Mouse (Mus musculus) kidney, embryonic 16.5 days (tissue): Measurements from ENCODE around the gene Tmem246. TPM values are rescaled to one million over a fixed set of nuclear protein-coding genes. Genes with fewer than 3 reads are reported as not detected.
"Not testable (repeated sequence)": the region's sequence is repeated elsewhere in the genome, so short reads cannot be mapped to it uniquely, and the experiment has no call there.

Experiments
- ATAC-seq: fragments of 200-750 bp; cut with Nextera tagmentation; 2 replicates; pipeline ENCODE4 v1.8.0; 2017; ENCODE audit warnings: moderate TSS enrichment; ENCODE audit not compliant: low FRiP score, low TSS enrichment
- H3K27ac ChIP-seq: fragments of 300-500 bp; sonication (generic); 2 replicates; pipeline ENCODE4 v1.5.1; 2014; ENCODE audit warnings: low read length
- H3K27me3 ChIP-seq: fragments of 300-500 bp; sonication (generic); 2 replicates; pipeline ENCODE4 v1.6.1; 2014; ENCODE audit warnings: low read length, control low read depth, mixed read lengths; ENCODE audit not compliant: insufficient read depth
- H3K36me3 ChIP-seq: fragments of 300-500 bp; sonication (generic); 2 replicates; pipeline ENCODE4 v1.6.1; 2014; ENCODE audit warnings: low read length, control low read depth, mixed read lengths; ENCODE audit not compliant: insufficient read depth
- H3K4me1 ChIP-seq: fragments of 300-500 bp; sonication (generic); 2 replicates; pipeline ENCODE4 v1.6.1; 2014; ENCODE audit warnings: low read length, control low read depth, mixed read lengths; ENCODE audit not compliant: insufficient read depth
- H3K4me2 ChIP-seq: fragments of 300-500 bp; sonication (generic); replicated peaks from 2 replicates; pipeline ENCODE4 v1.6.1; 2014; ENCODE audit warnings: low read depth, low read length
- H3K4me3 ChIP-seq: fragments of 300-500 bp; sonication (generic); 2 replicates; pipeline ENCODE4 v1.5.1; 2014; ENCODE audit warnings: mild to moderate bottlenecking, low read length
- H3K9ac ChIP-seq: fragments of 300-500 bp; sonication (generic); replicated peaks from 2 replicates; pipeline ENCODE4 v1.6.1; 2014; ENCODE audit warnings: low read length
- H3K9me3 ChIP-seq: fragments of 300-500 bp; sonication (generic); 2 replicates; pipeline ENCODE4 v1.6.1; 2016; ENCODE audit warnings: low read length, control low read depth
- WGBS: fragments of 180-500 bp; shearing (Covaris S2); extraction: QIAGEN DNeasy Blood & Tissue Kit; methylation state at CpG from one replicate; pipeline ENCODE4 v1.1.7; 2014; 5-methylcytosine and 5-hydroxymethylcytosine counted together
- polyA plus RNA-seq: library from polyadenylated mRNA; unstranded; fragments of >200 nt; fragmentation: Nextera tagmentation; extraction: Ambion mirVana; gene quantifications from 2 replicates; pipeline ENCODE4 v1.2.1, GENCODE M21; 2015

Tmem246 gene
- 26.0 and 26.6 TPM in 2 replicates for polyA plus RNA-seq

GRCm38 (mm10) chr4:49597183-49598100 is at the start of gene Tmem246:
TSS of gene Tmem246 (minus strand) at chr4:49597876.
- Histone ChIP-seq H3K27ac (peak within 1 kb of the TSS; percentile 65; the same call in 1 of the 2 replicates), H3K4me2 (peak within 1 kb of the TSS; percentile 91), H3K4me3 (peak within 1 kb of the TSS; percentile 80), H3K9me3 (no peaks in the 10 kb centered on the region), H3K9ac (peak within 1 kb of the TSS; percentile 87), H3K4me1 (peaks cover 3% of the 10 kb centered on the region; the same call in 1 of the 2 replicates), H3K36me3 (no peaks in the 10 kb centered on the region), H3K27me3 (0 out of 2 replicates have a peak, but pooled peaks cover 3% of the 10 kb centered on the region)
- WGBS, result under 1% methylated on average over 65 of the region's 77 CpGs
- peak; percentile 96 for ATAC-seq

DNA sequence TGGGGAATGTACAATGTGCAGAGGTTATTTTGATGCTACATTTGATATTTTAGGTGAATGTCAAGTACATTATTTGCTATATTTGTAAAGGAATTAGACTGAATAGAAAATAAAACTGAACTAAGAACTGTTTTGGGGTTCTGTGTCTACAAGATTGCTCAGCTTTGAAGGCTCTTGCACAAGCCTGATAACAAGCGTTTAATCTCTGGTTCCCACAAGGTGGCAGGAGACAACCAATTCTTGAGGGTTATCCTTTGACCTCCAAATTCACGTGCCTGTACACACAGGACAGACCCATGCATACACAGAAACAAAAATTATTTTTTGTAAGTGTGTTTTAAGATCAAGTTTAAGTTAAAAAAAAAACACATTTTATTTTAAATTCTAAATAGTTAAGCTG is 42.2 kb upstream of the Tmem246 start:
- Histone ChIP-seq H3K27ac (no peak overlapping the region), H3K36me3 (peaks cover 57% of the 10 kb centered on the region), H3K4me1 (no peaks in the 10 kb centered on the region), H3K4me3 (no peak overlapping the region), H3K9ac (no peak overlapping the region), H3K4me2 (no peak overlapping the region), H3K9me3 (no peaks in the 10 kb centered on the region), H3K27me3 (no peaks in the 10 kb centered on the region)
- WGBS, result 64% methylated on average over 2 of the region's 2 CpGs
- ATAC-seq, result no peak

- H3K27me3 ChIP-seq, result no peaks in the 10 kb centered on the region
- peaks cover 43% of the 10 kb centered on the region for H3K36me3 ChIP-seq
- no peak overlapping the region for H3K4me2 ChIP-seq
- WGBS, result 93% methylated on average over 11 of the region's 11 CpGs
- no peak overlapping the region for H3K4me3 ChIP-seq
- no peak for ATAC-seq
- H3K27ac ChIP-seq, result no peak overlapping the region
- H3K9me3 ChIP-seq, result no peaks in the 10 kb centered on the region
- H3K9ac ChIP-seq, result no peak overlapping the region
- peaks cover 9% of the 10 kb centered on the region for H3K4me1 ChIP-seq
Measured at GRCm38 (mm10) chr4:49637821-49638220, 40.1 kb upstream of the Tmem246 start.

DNA sequence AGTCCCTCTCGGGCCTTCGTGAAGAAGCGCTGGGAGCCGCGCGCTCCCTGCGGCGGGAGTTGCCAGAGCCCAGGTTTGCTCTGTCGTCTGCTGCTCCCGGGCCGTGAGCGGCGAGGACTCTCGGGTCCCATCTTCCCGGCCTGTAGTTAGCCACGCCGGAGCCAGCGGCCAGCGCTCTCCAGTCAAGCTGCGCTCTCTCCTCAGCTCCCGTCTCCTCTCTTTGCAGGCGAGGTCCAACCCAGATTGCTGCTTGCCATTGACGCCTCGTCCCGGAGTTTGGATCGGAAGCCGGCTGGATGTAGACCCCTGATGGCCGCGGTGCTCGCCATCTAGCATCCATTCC is 34.4 kb upstream of the Tmem246 start:
- peak overlapping the region; percentile 83 for H3K4me3 ChIP-seq
- H3K4me1 ChIP-seq, result peaks cover 9% of the 10 kb centered on the region
- WGBS, result 0% methylated on average over 30 of the region's 30 CpGs
- H3K27me3 ChIP-seq, result no peaks in the 10 kb centered on the region
- peak overlapping the region; percentile 66 for H3K4me2 ChIP-seq
- ATAC-seq, result peak; percentile 82; the same call in 1 of the 2 replicates
- peaks cover 18% of the 10 kb centered on the region for H3K36me3 ChIP-seq
- H3K27ac ChIP-seq, result peak overlapping the region; percentile 92
- peak overlapping the region; percentile 85 for H3K9ac ChIP-seq
- H3K9me3 ChIP-seq, result no peaks in the 10 kb centered on the region

DNA sequence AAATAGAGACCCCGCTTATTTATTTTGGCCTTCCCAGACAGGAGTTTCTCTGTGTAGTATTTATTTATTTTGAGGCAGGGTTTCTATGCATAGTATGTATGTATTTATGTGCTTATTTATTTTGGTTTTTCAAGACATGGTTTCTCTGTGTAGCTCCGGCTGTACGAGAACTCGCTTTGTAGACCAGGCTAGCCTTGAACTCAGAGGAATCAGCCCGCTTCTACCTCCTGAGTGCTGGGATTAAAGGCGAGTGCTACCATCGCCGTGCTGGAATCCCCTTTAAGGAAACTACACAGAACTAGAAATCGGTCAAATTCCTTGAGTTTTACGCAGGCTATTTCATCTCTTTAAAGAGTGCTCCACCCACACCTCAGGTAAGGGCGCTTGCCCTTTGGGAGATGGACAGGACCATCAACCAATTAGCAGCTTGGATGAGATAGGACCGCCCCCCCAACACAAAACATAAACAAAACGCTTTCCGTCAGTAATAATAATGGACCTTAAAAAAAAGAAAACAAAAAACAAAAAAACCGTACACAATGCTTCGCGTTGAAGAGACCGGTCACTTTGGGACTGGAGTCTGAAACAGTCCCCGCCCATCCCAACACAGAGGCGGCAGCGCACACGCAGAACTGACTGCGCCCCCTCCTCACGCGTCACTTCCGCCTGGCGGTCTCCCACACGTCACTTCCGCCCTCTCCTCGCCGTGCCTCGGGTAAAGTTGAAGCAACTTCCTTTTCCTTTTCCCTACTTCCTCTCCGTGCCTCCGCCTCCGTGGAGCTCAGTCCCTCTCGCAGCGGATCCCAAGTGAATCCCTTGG is 33.9 kb upstream of the Tmem246 start, which contains the start of gene Rnf20:
Gene Rnf20, plus strand, starts transcription at position 688 of the 820 bp plus-strand sequence.
- Histone ChIP-seq H3K27me3 (no peaks in the 10 kb centered on the region), H3K4me3 (peak within 1 kb of the TSS; percentile 83), H3K27ac (peak within 1 kb of the TSS; percentile 92), H3K9ac (peak within 1 kb of the TSS; percentile 85), H3K36me3 (peaks cover 13% of the 10 kb centered on the region), H3K4me1 (peaks cover 13% of the 10 kb centered on the region), H3K9me3 (no peaks in the 10 kb centered on the region), H3K4me2 (peak within 1 kb of the TSS; percentile 66)
- WGBS, result 3% methylated on average over 37 of the region's 37 CpGs
- ATAC-seq, result peak; percentile 98

DNA sequence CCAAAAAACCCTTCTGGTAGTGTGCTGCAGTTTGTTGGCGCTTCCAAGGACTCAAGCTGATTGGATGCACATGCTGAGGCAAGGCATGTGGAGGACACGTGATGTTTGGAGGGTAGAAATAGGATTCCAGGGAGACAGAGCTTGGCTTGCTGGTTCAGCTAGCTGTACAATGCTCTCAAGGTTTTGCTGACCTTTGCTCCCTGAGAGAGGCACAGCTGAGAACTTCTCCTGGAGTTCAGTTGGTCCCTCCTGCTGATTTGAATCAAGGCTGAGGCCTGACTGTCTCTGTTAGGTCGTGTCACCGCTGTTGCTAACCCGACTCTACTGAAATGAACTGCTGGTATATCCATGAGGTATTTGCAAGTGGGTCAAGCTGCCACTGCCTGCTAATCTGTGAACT is 31.3 kb upstream of the Tmem246 start:
- ATAC-seq, result no peak
- H3K9me3 ChIP-seq, result no peaks in the 10 kb centered on the region
- 81% methylated on average over 5 of the region's 5 CpGs for WGBS
- no peak overlapping the region for H3K4me3 ChIP-seq
- no peak overlapping the region for H3K9ac ChIP-seq
- no peak overlapping the region for H3K4me2 ChIP-seq
- H3K27me3 ChIP-seq, result no peaks in the 10 kb centered on the region
- H3K36me3 ChIP-seq, result no peaks in the 10 kb centered on the region
- no peak overlapping the region for H3K27ac ChIP-seq
- H3K4me1 ChIP-seq, result peaks cover 14% of the 10 kb centered on the region

DNA sequence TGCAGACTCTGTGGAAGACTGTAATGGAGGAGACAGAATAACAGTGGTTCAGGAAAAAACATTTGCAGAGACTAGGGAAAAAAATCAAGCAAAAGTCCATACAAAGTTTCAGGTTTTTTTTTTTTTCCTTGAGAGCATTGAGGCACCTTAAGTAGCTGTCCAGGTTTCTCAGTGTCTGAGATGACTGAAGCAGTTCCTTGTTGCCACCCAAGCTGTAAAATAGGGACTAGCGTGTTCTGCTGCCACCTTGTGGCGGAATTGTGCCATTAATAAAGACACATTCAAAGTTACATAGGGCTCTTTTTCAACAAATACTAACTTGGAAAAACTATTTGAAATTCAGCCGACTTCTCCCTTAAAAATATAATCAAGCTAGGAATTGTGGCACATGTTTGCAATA is 29.3 kb upstream of the Tmem246 start:
- H3K4me3 ChIP-seq, result no peak overlapping the region
- no peak overlapping the region for H3K4me2 ChIP-seq
- H3K27me3 ChIP-seq, result no peaks in the 10 kb centered on the region
- H3K36me3 ChIP-seq, result no peaks in the 10 kb centered on the region
- no peaks in the 10 kb centered on the region for H3K9me3 ChIP-seq
- peaks cover 6% of the 10 kb centered on the region; the same call in 1 of the 2 replicates for H3K4me1 ChIP-seq
- H3K9ac ChIP-seq, result no peak overlapping the region
- WGBS, result 7% methylated on average over 3 of the region's 3 CpGs
- ATAC-seq, result no peak
- no peak overlapping the region for H3K27ac ChIP-seq

- H3K27me3 ChIP-seq, H3K4me1 ChIP-seq, H3K9me3 ChIP-seq, H3K9ac ChIP-seq, H3K27ac ChIP-seq, H3K36me3 ChIP-seq, ATAC-seq, H3K4me3 ChIP-seq, H3K4me2 ChIP-seq: not testable (repeated sequence)
- WGBS, result 94% methylated on average over 4 of the region's 4 CpGs
Measured at GRCm38 (mm10) chr4:49624969-49625368, 27.3 kb upstream of the Tmem246 start.

- 74% methylated on average over 4 of the region's 4 CpGs for whole genome bisulfite sequencing
- H3K4me1 ChIP-seq, result peaks cover 6% of the 10 kb centered on the region; the same call in 1 of the 2 replicates
- H3K9ac ChIP-seq, result no peak overlapping the region
- H3K4me3 ChIP-seq, result no peak overlapping the region
- H3K36me3 ChIP-seq, result no peaks in the 10 kb centered on the region
- no peaks in the 10 kb centered on the region for H3K27me3 ChIP-seq
- no peak overlapping the region for H3K27ac ChIP-seq
- H3K4me2 ChIP-seq, result no peak overlapping the region
- no peak for ATAC-seq
- no peaks in the 10 kb centered on the region for H3K9me3 ChIP-seq
Measured at GRCm38 (mm10) chr4:49623916-49624315, 26.2 kb upstream of the Tmem246 start.
